Mouse (Mus musculus): ENCODE data around the gene Gm20219.
A peak's percentile ranks its signal among the peaks of the same experiment; 100 is the strongest.
"Not testable (repeated sequence)": the region's sequence is repeated elsewhere in the genome, so short reads cannot be mapped to it uniquely, and the experiment has no call there.

The Gm20219 gene

GRCm38 (mm10) chr17:56512310-56512709, 41.9 kb downstream of the Gm20219 start, which contains the start of gene Znrf4:
Znrf4 (minus strand) TSS chr17:56512431.
- DNase-seq (ENCODE audit: low read depth, low spot score): no peak

DNA sequence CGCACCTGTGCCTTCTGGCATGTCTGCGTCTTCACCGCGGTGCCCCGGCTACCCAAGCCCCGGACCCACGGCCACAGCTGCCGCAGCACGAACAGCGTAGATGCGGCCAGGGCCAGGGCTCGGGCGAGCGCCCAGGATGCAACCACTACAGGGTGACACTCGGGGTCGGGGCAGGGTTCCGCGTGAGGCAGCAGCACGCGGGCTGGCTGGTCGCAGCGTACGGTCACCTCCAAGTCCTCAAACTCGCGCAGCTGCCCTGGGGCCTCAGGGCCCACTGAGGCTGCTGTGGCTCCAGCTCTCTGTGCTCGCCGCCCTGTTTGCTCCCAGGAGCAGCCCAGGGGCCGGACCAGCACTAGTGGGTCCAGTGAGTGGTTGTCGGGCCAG, 42.5 kb downstream of the Gm20219 start:
- DNase-seq (ENCODE audit: low read depth, low spot score): no peak

GRCm38 (mm10) chr17:56510970-56511706, 43.0 kb downstream of the Gm20219 start:
- no peak for DNase-seq (ENCODE audit: low read depth, low spot score)

DNA sequence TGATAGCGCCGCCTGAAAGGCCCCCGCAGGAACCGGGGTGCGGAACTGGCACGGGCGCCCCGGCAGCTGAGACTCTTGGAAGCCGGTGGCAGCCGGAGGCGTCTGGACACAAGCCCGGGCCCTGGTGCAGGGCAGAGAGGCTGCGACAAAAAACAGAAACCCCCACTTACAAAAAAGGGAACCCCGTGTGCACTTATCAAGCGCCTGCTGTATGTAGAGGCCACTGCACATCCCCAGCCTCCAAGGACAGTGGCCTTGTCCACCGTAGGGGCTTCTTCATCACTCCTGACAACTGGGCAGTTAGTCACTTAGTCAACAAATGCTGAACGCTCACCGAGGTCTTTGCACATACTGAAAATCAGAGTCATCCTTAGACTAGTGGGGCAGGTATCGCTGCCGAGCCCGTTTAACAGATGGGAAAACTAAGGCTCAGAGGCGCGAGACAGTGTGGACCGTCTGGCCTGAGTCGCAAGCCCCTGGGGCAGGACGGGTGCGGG, 43.7 kb downstream of the Gm20219 start:
- no peak for DNase-seq (ENCODE audit: low read depth, low spot score)

DNA sequence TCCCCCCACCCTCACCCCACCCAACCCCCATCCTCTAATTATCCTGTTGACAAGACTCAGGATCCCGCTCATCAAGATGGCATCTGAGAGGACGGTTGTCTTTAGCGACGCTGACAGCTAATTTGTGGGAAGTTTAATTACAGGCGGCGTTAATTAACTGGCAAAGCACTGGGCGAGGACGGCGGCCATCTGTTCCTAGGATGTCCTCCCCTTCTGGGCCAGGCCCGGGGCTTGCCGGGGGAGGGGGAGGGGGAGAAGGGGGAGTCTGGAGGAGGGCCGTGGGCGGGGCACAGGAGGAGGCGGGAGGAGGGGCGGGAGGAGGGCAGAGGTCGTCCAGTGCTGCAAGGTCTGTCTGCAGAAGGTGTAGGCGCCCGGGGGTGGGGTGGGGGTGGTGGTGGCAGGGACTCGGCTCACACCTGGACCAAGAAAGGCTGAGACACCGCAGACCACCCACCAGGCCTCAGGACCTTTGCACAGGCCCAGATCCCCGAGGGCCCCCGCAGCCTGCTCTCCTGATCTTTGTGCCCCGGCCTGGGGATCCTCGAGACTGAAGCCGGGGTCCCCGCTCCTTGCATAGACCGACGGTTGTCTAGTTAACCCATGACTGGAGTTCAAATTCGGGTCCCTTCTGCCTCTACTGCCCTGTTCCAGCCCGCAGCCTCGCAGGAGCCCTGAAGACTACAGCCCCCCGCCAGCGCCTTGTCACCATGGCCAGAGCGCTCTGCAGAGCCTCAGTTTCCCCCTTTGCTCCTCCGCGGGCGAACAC, 44.3 kb downstream of the Gm20219 start:
- no peak for DNase-seq (ENCODE audit: low read depth, low spot score)

DNA sequence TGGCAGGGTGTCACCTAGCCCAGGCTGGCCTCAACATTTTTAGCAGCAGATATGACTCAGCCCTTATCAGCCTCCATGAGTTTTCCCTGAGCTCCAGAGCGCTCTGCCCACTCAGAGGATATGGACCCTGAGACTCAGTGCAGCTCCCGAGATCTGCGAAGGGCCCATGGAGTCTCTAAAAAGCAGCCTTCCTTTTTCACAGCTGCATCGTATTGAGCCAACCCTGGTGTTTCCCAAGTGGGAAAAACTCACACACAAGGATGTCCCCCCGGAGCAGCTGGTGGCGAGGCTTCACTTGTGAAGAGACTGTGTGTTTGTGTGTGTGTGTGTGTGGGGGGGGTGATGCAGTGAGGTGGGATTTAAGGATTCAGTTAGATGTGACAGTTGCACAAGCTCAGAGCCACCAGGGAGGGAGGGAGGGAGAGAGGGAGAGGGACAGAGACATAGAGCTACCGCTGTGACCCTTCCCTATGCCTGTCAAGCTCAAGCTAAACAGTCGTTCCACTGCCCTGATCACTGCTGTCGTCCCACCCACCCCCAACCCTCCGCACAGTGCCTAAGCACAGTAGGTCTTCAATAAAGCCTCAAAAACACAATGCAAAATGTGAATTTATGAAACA, 45.1 kb downstream of the Gm20219 start:
- DNase-seq (ENCODE audit: low read depth, low spot score): no peak

GRCm38 (mm10) chr17:56507161-56508068, 46.8 kb downstream of the Gm20219 start:
- peak; percentile 90 for DNase-seq (ENCODE audit: low read depth, low spot score)

DNA sequence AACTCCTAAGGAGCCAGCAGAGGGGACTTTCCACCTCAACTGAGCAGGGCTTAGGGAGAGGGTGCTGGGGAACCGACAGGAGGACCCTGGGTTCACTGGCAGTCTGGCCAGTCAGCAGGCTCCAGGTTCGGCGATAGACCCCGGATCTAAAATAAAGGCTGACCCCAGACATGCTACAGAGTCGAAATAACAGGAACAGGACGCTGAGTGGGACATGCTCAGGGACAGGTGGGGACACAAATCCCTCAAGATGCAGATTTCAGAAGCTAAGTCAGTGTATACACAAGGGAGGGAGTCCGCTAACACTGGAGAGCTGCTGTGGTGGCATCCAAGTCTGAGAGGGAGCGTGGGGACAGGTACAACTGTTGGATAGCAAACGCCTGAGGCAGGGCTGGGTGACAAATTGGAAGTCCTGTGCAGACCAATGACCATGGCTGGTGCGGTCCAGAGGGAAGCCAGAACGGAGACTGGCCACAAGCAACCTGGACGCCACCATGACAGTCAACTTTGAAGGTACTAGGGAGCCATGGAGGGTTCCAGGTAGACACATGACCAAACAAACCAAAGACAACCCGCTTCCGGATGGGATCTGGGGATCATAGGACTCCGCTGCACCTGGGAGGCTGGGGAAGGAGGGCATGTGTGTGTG, 47.6 kb downstream of the Gm20219 start:
- DNase-seq (ENCODE audit: low read depth, low spot score): no peak

- no peak for DNase-seq (ENCODE audit: low read depth, low spot score)
Observed at GRCm38 (mm10) chr17:56505401-56505800, 48.8 kb downstream of the Gm20219 start.

GRCm38 (mm10) chr17:56502526-56502925, 51.7 kb downstream of the Gm20219 start:
- no peak for DNase-seq (ENCODE audit: low read depth, low spot score)

- DNase-seq (ENCODE audit: low read depth, low spot score): not testable (repeated sequence)
Observed at GRCm38 (mm10) chr17:56501635-56502400, 52.4 kb downstream of the Gm20219 start.
